Mouse (Mus musculus): ENCODE data around the gene Nfia. TPM values are rescaled to one million over a fixed set of nuclear protein-coding genes. Genes with fewer than 3 reads are reported as not detected.

The Nfia gene
- total RNA-seq, 1 experiment = 0.27 TPM

DNA sequence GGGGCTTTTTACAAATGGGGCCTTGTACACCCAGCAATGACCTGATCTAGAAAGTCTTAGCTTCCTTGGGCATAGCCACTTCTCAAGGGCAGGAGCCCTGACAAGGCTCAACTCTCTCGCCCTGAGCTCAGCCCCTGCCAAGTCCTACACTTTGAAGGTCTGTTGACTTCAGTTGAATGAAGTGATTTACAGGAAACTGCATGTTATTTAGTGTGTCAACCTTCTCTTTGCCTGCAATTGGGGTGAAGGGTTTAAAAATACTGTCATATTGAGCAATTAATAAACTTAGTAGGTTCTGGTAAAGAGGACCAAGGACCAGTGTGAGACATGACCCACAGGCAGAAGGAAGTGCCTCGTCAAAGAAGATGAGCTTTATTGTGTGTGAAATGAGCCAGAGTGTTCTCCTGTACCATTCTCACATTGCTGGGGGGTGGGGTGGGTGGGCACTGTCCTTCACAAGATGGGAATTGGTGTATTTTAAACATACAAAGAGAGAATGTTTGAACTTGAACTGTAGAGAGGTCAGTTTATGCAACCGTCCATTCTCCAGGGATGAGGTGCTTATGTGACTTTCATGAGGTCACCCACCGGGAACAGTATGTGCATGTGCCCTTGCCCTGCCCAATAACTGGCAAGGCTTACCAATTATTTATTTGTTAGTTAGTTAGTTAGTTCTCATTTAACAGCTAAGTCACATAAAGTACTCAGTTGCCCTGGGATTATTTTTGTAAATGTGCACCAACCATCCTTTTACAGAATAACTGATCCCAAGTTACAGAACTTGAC, 48.1 kb downstream of the Nfia start:
- Histone ChIP-seq H3K9me3 (ENCODE audit: control insufficient read depth, insufficient read depth, low read depth, low read length) (no peaks in the 10 kb centered on the region), H3K9ac (ENCODE audit: insufficient read depth, low read depth, low read length, poor library complexity, severe bottlenecking) (no peak overlapping the region), H3K4me1 (ENCODE audit: control insufficient read depth in 2 of 2, insufficient read depth in 2 of 2, low read length in 2 of 2, poor library complexity in 1 of 2) (no peaks in the 10 kb centered on the region), H3K36me3 (ENCODE audit: control insufficient read depth, insufficient read depth, low read length, poor library complexity, severe bottlenecking) (no peaks in the 10 kb centered on the region), H3K4me3 (ENCODE audit: insufficient read depth in 1 of 2, low read depth in 1 of 2, low read length in 2 of 2, poor library complexity in 1 of 2, severe bottlenecking in 1 of 2) (no peak overlapping the region), H3K27ac (ENCODE audit: insufficient read depth, low read depth, low read length, poor library complexity, severe bottlenecking) (no peak overlapping the region)
- no peak for TF ChIP-seq ZNF384 (IDR thresholded peaks at IDR 0.05; ENCODE audit: low read depth, low read length)
- DNase-seq (ENCODE audit: low read depth, low spot score) = no peak
- in situ Hi-C loops (cut with MboI; ENCODE audit: low sequenced_read_pairs in 2 of 2, unreplicated experiment in 2 of 2) = no loop called here

- Histone ChIP-seq H3K4me1 (ENCODE audit: control insufficient read depth in 2 of 2, insufficient read depth in 2 of 2, low read length in 2 of 2, poor library complexity in 1 of 2) (no peaks in the 10 kb centered on the region), H3K36me3 (ENCODE audit: control insufficient read depth, insufficient read depth, low read length, poor library complexity, severe bottlenecking) (no peaks in the 10 kb centered on the region), H3K9ac (ENCODE audit: insufficient read depth, low read depth, low read length, poor library complexity, severe bottlenecking) (no peak overlapping the region), H3K27ac (ENCODE audit: insufficient read depth, low read depth, low read length, poor library complexity, severe bottlenecking) (no peak overlapping the region), H3K4me3 (ENCODE audit: insufficient read depth in 1 of 2, low read depth in 1 of 2, low read length in 2 of 2, poor library complexity in 1 of 2, severe bottlenecking in 1 of 2) (no peak overlapping the region), H3K9me3 (ENCODE audit: control insufficient read depth, insufficient read depth, low read depth, low read length) (no peaks in the 10 kb centered on the region)
- no peak for TF ChIP-seq HCFC1 (IDR thresholded peaks at IDR 0.05; ENCODE audit: borderline replicate concordance, insufficient read depth, low read length)
- no peak for TF ChIP-seq CHD2 (IDR thresholded peaks at IDR 0.05; ENCODE audit: low read depth, low read length)
- TF ChIP-seq ZNF384 (IDR thresholded peaks at IDR 0.05; ENCODE audit: low read depth, low read length) = no peak
- TF ChIP-seq MAFK (IDR thresholded peaks at IDR 0.05; ENCODE audit: insufficient read depth, low read depth, low read length) = no peak
- no peak for TF ChIP-seq ZC3H11A (IDR thresholded peaks at IDR 0.05; ENCODE audit: borderline replicate concordance, low read depth, low read length)
- no peak for DNase-seq (ENCODE audit: low read depth, low spot score)
- in situ Hi-C loops (cut with MboI; ENCODE audit: low sequenced_read_pairs in 2 of 2, unreplicated experiment in 2 of 2) = no loop called here
Observed at GRCm38 (mm10) chr4:97821556-97822251, 49.2 kb downstream of the Nfia start.

DNA sequence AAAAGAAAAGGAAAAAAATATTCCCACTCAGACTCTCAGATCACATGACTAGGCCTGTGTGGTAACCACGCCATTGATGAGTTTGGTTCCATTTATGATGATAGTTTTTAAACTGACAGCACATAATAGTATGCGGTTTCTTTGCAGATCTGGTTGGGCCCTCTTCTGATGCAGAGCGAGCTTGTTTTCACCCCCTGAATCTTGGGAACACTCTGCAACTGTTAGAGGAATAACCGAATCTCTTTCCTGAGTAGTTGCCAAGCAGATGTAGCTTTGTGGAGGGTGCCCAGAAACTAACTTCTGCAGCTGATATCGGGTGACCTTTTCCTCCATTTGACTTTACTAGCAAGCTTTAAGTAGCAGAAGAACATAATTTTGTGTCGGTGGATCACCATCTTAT, 51.0 kb downstream of the Nfia start:
- no peak overlapping the region for H3K27ac ChIP-seq (ENCODE audit: insufficient read depth, low read depth, low read length, poor library complexity, severe bottlenecking)
- no peaks in the 10 kb centered on the region for H3K4me1 ChIP-seq (ENCODE audit: control insufficient read depth in 2 of 2, insufficient read depth in 2 of 2, low read length in 2 of 2, poor library complexity in 1 of 2)
- no peak overlapping the region for H3K4me3 ChIP-seq (ENCODE audit: insufficient read depth in 1 of 2, low read depth in 1 of 2, low read length in 2 of 2, poor library complexity in 1 of 2, severe bottlenecking in 1 of 2)
- no peak for DNase-seq (ENCODE audit: low read depth, low spot score)
- no peak overlapping the region for H3K9ac ChIP-seq (ENCODE audit: insufficient read depth, low read depth, low read length, poor library complexity, severe bottlenecking)
- H3K36me3 ChIP-seq (ENCODE audit: control insufficient read depth, insufficient read depth, low read length, poor library complexity, severe bottlenecking) = no peaks in the 10 kb centered on the region
- TF ChIP-seq MAFK (IDR thresholded peaks at IDR 0.05; ENCODE audit: insufficient read depth, low read depth, low read length) (no peak), ZC3H11A (IDR thresholded peaks at IDR 0.05; ENCODE audit: borderline replicate concordance, low read depth, low read length) (no peak), HCFC1 (IDR thresholded peaks at IDR 0.05; ENCODE audit: borderline replicate concordance, insufficient read depth, low read length) (no peak), ZNF384 (IDR thresholded peaks at IDR 0.05; ENCODE audit: low read depth, low read length) (no peak), CHD2 (IDR thresholded peaks at IDR 0.05; ENCODE audit: low read depth, low read length) (no peak)
- no peaks in the 10 kb centered on the region for H3K9me3 ChIP-seq (ENCODE audit: control insufficient read depth, insufficient read depth, low read depth, low read length)
- in situ Hi-C loops (cut with MboI; ENCODE audit: low sequenced_read_pairs in 2 of 2, unreplicated experiment in 2 of 2) = no loop called here

- no peak for TF ChIP-seq CHD2 (IDR thresholded peaks at IDR 0.05; ENCODE audit: low read depth, low read length)
- TF ChIP-seq MAFK (IDR thresholded peaks at IDR 0.05; ENCODE audit: insufficient read depth, low read depth, low read length) = no peak
- no peak for TF ChIP-seq ZNF384 (IDR thresholded peaks at IDR 0.05; ENCODE audit: low read depth, low read length)
- no peak for TF ChIP-seq HCFC1 (IDR thresholded peaks at IDR 0.05; ENCODE audit: borderline replicate concordance, insufficient read depth, low read length)
- TF ChIP-seq ZC3H11A (IDR thresholded peaks at IDR 0.05; ENCODE audit: borderline replicate concordance, low read depth, low read length) = no peak
- Histone ChIP-seq H3K36me3 (ENCODE audit: control insufficient read depth, insufficient read depth, low read length, poor library complexity, severe bottlenecking) (no peaks in the 10 kb centered on the region), H3K4me1 (ENCODE audit: control insufficient read depth in 2 of 2, insufficient read depth in 2 of 2, low read length in 2 of 2, poor library complexity in 1 of 2) (no peaks in the 10 kb centered on the region), H3K27ac (ENCODE audit: insufficient read depth, low read depth, low read length, poor library complexity, severe bottlenecking) (no peak overlapping the region), H3K4me3 (ENCODE audit: insufficient read depth in 1 of 2, low read depth in 1 of 2, low read length in 2 of 2, poor library complexity in 1 of 2, severe bottlenecking in 1 of 2) (no peak overlapping the region), H3K9me3 (ENCODE audit: control insufficient read depth, insufficient read depth, low read depth, low read length) (no peaks in the 10 kb centered on the region), H3K9ac (ENCODE audit: insufficient read depth, low read depth, low read length, poor library complexity, severe bottlenecking) (no peak overlapping the region)
- DNase-seq (ENCODE audit: low read depth, low spot score) = no peak
- in situ Hi-C loops (cut with MboI; ENCODE audit: low sequenced_read_pairs in 2 of 2, unreplicated experiment in 2 of 2) = no loop called here
Observed at GRCm38 (mm10) chr4:97824451-97824850, 51.9 kb downstream of the Nfia start.

All from ES-E14 (cell line).